Mouse (Mus musculus): ENCODE results near the gene F2. TPM values are rescaled to one million over a fixed set of nuclear protein-coding genes. Genes with fewer than 3 reads are reported as not detected.
"Not testable (repeated sequence)": the region's sequence is repeated elsewhere in the genome, so short reads cannot be mapped to it uniquely, and the experiment has no call there.

The F2 gene
- polyA plus RNA-seq, 1 experiment: 0.05 TPM

- DNase-seq (ENCODE audit: low read depth): no peak
Observed at GRCm38 (mm10) chr2:91646733-91647132, 10.5 kb upstream of the F2 start.

GRCm38 (mm10) chr2:91645811-91646210 lies 9.6 kb upstream of the F2 start:
- no peak for DNase-seq (ENCODE audit: low read depth)

- no peak for DNase-seq (ENCODE audit: low read depth)
Observed at GRCm38 (mm10) chr2:91645354-91645753, 9.1 kb upstream of the F2 start.

GRCm38 (mm10) chr2:91644021-91644420 lies 7.8 kb upstream of the F2 start:
- no peak for DNase-seq (ENCODE audit: low read depth)

GRCm38 (mm10) chr2:91642825-91643415 lies 6.7 kb upstream of the F2 start:
- DNase-seq (ENCODE audit: low read depth): no peak

- DNase-seq (ENCODE audit: low read depth): no peak
Observed at GRCm38 (mm10) chr2:91638931-91639330, 2.7 kb upstream of the F2 start.

GRCm38 (mm10) chr2:91636727-91637338 lies 619 bp upstream of the F2 start:
- no peak for DNase-seq (ENCODE audit: low read depth)

- no peak for DNase-seq (ENCODE audit: low read depth)
Observed at GRCm38 (mm10) chr2:91635486-91635885, 728 bp downstream of the F2 start.

- DNase-seq (ENCODE audit: low read depth): no peak
Observed at GRCm38 (mm10) chr2:91634841-91635240, 1.4 kb downstream of the F2 start.

GRCm38 (mm10) chr2:91633334-91633977 lies 2.8 kb downstream of the F2 start:
- no peak for DNase-seq (ENCODE audit: low read depth)

- DNase-seq (ENCODE audit: low read depth): no peak
Observed at GRCm38 (mm10) chr2:91632316-91632715, 3.9 kb downstream of the F2 start.

GRCm38 (mm10) chr2:91631826-91632225 lies 4.4 kb downstream of the F2 start:
- DNase-seq (ENCODE audit: low read depth): no peak

- DNase-seq (ENCODE audit: low read depth): no peak
Observed at GRCm38 (mm10) chr2:91630384-91630783, 5.8 kb downstream of the F2 start.

- no peak for DNase-seq (ENCODE audit: low read depth)
Observed at GRCm38 (mm10) chr2:91629682-91630081, 6.5 kb downstream of the F2 start.

GRCm38 (mm10) chr2:91628171-91628570 lies 8.0 kb downstream of the F2 start:
- DNase-seq (ENCODE audit: low read depth): no peak

GRCm38 (mm10) chr2:91627486-91627885 lies 8.7 kb downstream of the F2 start:
- DNase-seq (ENCODE audit: low read depth): no peak

GRCm38 (mm10) chr2:91623366-91623765 lies 12.8 kb downstream of the F2 start:
- not testable (repeated sequence) for DNase-seq (ENCODE audit: low read depth)

- DNase-seq (ENCODE audit: low read depth): no peak
Observed at GRCm38 (mm10) chr2:91622356-91622755, 13.9 kb downstream of the F2 start.

GRCm38 (mm10) chr2:91609370-91609769 lies 26.8 kb downstream of the F2 start:
- DNase-seq (ENCODE audit: low read depth): not testable (repeated sequence)

- DNase-seq (ENCODE audit: low read depth): no peak
Observed at GRCm38 (mm10) chr2:91602389-91602788, 33.8 kb downstream of the F2 start.

GRCm38 (mm10) chr2:91600475-91600874 lies 35.7 kb downstream of the F2 start:
- DNase-seq (ENCODE audit: low read depth): no peak

- no peak for DNase-seq (ENCODE audit: low read depth)
Observed at GRCm38 (mm10) chr2:91586242-91586641, 50.0 kb downstream of the F2 start.

GRCm38 (mm10) chr2:91580894-91581293 lies 55.3 kb downstream of the F2 start:
- DNase-seq (ENCODE audit: low read depth): no peak
